ENCODE assay signal across 9 mouse cellular contexts in the genomic region with DNA sequence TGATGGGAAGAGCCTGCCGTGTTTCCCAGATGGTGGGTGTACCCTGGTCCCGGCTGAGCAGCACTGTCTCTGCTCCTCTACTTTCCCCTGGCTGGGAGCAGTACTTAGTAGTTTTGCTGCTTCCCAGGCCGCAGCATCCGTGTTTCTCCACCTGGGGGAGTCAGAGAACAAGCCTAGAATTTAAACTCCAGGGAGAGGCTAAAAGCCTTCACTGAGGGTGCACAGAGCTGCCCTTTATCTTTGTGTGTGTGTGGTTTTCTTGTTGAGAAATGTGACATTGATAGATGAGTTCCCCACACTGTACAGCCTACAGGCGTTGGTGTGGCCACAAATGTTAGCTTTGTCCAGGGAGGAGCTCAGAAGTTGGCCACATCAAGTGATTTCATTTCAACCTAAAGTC. TPM values are rescaled to one million over a fixed set of nuclear protein-coding genes. Genes with fewer than 3 reads are reported as not detected.
DNase-seq lines count a peak whose midpoint lies in the region; ATAC-seq and TF ChIP-seq lines count a peak whose summit lies in the region.
"Had no signal": no experiment of that assay in that cellular context is flagged by ENCODE, and none has a peak within 500 bp of the region (broad histone marks: within the 10 kb centered on the region; RNA-seq: fewer than 3 reads in every experiment).

No protein-coding gene starts in this region.

- no peak overlapping the region for H3K27ac ChIP-seq in neural tube, embryonic 15.5 days (replicated peaks)
- peak overlapping the region; percentile 28; the same call in 1 of the 2 replicates for H3K27ac ChIP-seq in gastrocnemius, adult 2 months
- H3K27ac ChIP-seq in intestine, embryonic 15.5 days: no peak overlapping the region
- no peak overlapping the region for H3K27ac ChIP-seq in liver, embryonic 11.5 days (ENCODE audit: low read depth, low read length)
- H3K27ac ChIP-seq in neural tube, embryonic 14.5 days (ENCODE audit: low read depth, low read length): no peak overlapping the region
- H3K27ac ChIP-seq: embryonic facial prominence, embryonic 13.5 days had no signal

- H3K36me3 ChIP-seq in neural tube, embryonic 15.5 days: peaks cover 14% of the 10 kb centered on the region; the same call in 1 of the 2 replicates
- H3K36me3 ChIP-seq in intestine, embryonic 15.5 days: no peaks in the 10 kb centered on the region
- H3K36me3 ChIP-seq in liver, embryonic 11.5 days (ENCODE audit: control insufficient read depth, insufficient read depth, low read length): no peaks in the 10 kb centered on the region
- no peaks in the 10 kb centered on the region for H3K36me3 ChIP-seq in neural tube, embryonic 14.5 days (ENCODE audit: control insufficient read depth, insufficient read depth, low read length)

- 0 out of 2 replicates have a peak, but pooled peaks cover 3% of the 10 kb centered on the region for H3K4me1 ChIP-seq in neural tube, embryonic 15.5 days
- no peaks in the 10 kb centered on the region for H3K4me1 ChIP-seq in intestine, embryonic 15.5 days (replicated peaks)
- peaks cover 4% of the 10 kb centered on the region; the same call in 1 of the 2 replicates for H3K4me1 ChIP-seq in liver, embryonic 11.5 days (replicated peaks; ENCODE audit: control insufficient read depth, insufficient read depth, low read length)
- H3K4me1 ChIP-seq in neural tube, embryonic 14.5 days (ENCODE audit: control insufficient read depth, insufficient read depth, low read length): no peaks in the 10 kb centered on the region
- H3K4me1 ChIP-seq: embryonic facial prominence, embryonic 13.5 days had no signal

- peak; percentile 60 for DNase-seq in neural tube, embryonic 10.5 days (ENCODE audit: extremely low spot score, low spot score)
- peak; percentile 76 for DNase-seq in cerebellum, adult 9-10 months
- peak; percentile 74 for DNase-seq in gastrocnemius, adult 2 months
- peak; percentile 55 for DNase-seq in liver, embryonic 11.5 days (ENCODE audit: low spot score)
- peak; percentile 40 for DNase-seq in testis, postnatal 14 days (ENCODE audit: low spot score)

- no peak for ATAC-seq in neural tube, embryonic 15.5 days (ENCODE audit: low FRiP score)
- ATAC-seq in intestine, embryonic 15.5 days: peak; percentile 62
- peak; percentile 88 for ATAC-seq in liver, embryonic 11.5 days (replicated peaks; ENCODE audit: low FRiP score)
- ATAC-seq in neural tube, embryonic 14.5 days (ENCODE audit: low read depth): peak; percentile 54; the same call in 1 of the 2 replicates

- no peaks in the 10 kb centered on the region for H3K9me3 ChIP-seq in neural tube, embryonic 15.5 days (replicated peaks)
- H3K9me3 ChIP-seq in intestine, embryonic 15.5 days: no peaks in the 10 kb centered on the region
- H3K9me3 ChIP-seq in liver, embryonic 11.5 days (ENCODE audit: control insufficient read depth, low read length): no peaks in the 10 kb centered on the region
- H3K9me3 ChIP-seq in neural tube, embryonic 14.5 days (ENCODE audit: control insufficient read depth, low read length): no peaks in the 10 kb centered on the region
- H3K9me3 ChIP-seq: embryonic facial prominence, embryonic 13.5 days had no signal

- TF ChIP-seq CTCF in gastrocnemius, adult 2 months (IDR thresholded peaks at IDR 0.05): no peak; the same call in 1 of the 2 replicates

- 14% methylated on average over 5 of the region's 5 CpGs for WGBS in neural tube, embryonic 15.5 days
- WGBS in intestine, embryonic 15.5 days: 7% methylated on average over 5 of the region's 5 CpGs
- WGBS in liver, embryonic 11.5 days: 9% methylated on average over 5 of the region's 5 CpGs
- 6% methylated on average over 5 of the region's 5 CpGs for WGBS in neural tube, embryonic 14.5 days

- no peak overlapping the region for H3K4me2 ChIP-seq in neural tube, embryonic 15.5 days
- H3K4me2 ChIP-seq in intestine, embryonic 15.5 days (replicated peaks): no peak overlapping the region
- no peak overlapping the region for H3K4me2 ChIP-seq in liver, embryonic 11.5 days
- H3K4me2 ChIP-seq in neural tube, embryonic 14.5 days (ENCODE audit: low read depth, low read length): no peak overlapping the region
- H3K4me2 ChIP-seq: embryonic facial prominence, embryonic 13.5 days had no signal

- H3K9ac ChIP-seq in neural tube, embryonic 15.5 days (replicated peaks): no peak overlapping the region
- no peak overlapping the region for H3K9ac ChIP-seq in intestine, embryonic 15.5 days
- H3K9ac ChIP-seq in liver, embryonic 11.5 days (ENCODE audit: low read depth, low read length): peak overlapping the region; percentile 34; the same call in 1 of the 2 replicates
- no peak overlapping the region for H3K9ac ChIP-seq in neural tube, embryonic 14.5 days (replicated peaks; ENCODE audit: low read depth, low read length)
- H3K9ac ChIP-seq: embryonic facial prominence, embryonic 13.5 days had no signal

- no peaks in the 10 kb centered on the region for H3K27me3 ChIP-seq in neural tube, embryonic 15.5 days (replicated peaks)
- H3K27me3 ChIP-seq in intestine, embryonic 15.5 days (replicated peaks): no peaks in the 10 kb centered on the region
- H3K27me3 ChIP-seq in liver, embryonic 11.5 days (replicated peaks; ENCODE audit: control insufficient read depth, insufficient read depth, low read length): no peaks in the 10 kb centered on the region
- H3K27me3 ChIP-seq in neural tube, embryonic 14.5 days (ENCODE audit: control insufficient read depth, insufficient read depth, low read length): no peaks in the 10 kb centered on the region
- H3K27me3 ChIP-seq: embryonic facial prominence, embryonic 13.5 days had no signal

- intact Hi-C loops in gastrocnemius, adult 2 months (cut with DNase I): loop anchor here (2.0 to 5.0 kb wide), 4 partner anchors 103 to 388 kb away; a partner anchor contains a TSS

- no peak overlapping the region for H3K4me3 ChIP-seq in neural tube, embryonic 15.5 days (replicated peaks)
- H3K4me3 ChIP-seq in gastrocnemius, adult 2 months: no peak overlapping the region
- no peak overlapping the region for H3K4me3 ChIP-seq in intestine, embryonic 15.5 days (replicated peaks)
- no peak overlapping the region for H3K4me3 ChIP-seq in liver, embryonic 11.5 days (ENCODE audit: low read depth, low read length)
- H3K4me3 ChIP-seq in neural tube, embryonic 14.5 days (ENCODE audit: low read depth, low read length): no peak overlapping the region
- H3K4me3 ChIP-seq: embryonic facial prominence, embryonic 13.5 days had no signal

RNA-seq across cellular contexts. Expression of a gene that starts 7.3 kb away (rescaled TPM):
- polyA plus RNA-seq in neural tube, embryonic 15.5 days (2015; fragmentation: Nextera tagmentation; extraction: Ambion mirVana): 149 and 152 TPM in 2 replicates
- total RNA-seq in gastrocnemius, adult 2 months (2021): 10 to 100 TPM; 57.9 to 80.9 TPM
- polyA plus RNA-seq in intestine, embryonic 15.5 days (2015; fragmentation: Nextera tagmentation; extraction: Ambion mirVana): 140 and 162 TPM in 2 replicates
- polyA plus RNA-seq in liver, embryonic 11.5 days (2014; fragmentation: Nextera tagmentation; extraction: Ambion mirVana): 138 and 151 TPM in 2 replicates
- 148 and 155 TPM in 2 replicates for polyA plus RNA-seq in neural tube, embryonic 14.5 days (2014; fragmentation: Nextera tagmentation; extraction: Ambion mirVana)
